In the genomic region with DNA sequence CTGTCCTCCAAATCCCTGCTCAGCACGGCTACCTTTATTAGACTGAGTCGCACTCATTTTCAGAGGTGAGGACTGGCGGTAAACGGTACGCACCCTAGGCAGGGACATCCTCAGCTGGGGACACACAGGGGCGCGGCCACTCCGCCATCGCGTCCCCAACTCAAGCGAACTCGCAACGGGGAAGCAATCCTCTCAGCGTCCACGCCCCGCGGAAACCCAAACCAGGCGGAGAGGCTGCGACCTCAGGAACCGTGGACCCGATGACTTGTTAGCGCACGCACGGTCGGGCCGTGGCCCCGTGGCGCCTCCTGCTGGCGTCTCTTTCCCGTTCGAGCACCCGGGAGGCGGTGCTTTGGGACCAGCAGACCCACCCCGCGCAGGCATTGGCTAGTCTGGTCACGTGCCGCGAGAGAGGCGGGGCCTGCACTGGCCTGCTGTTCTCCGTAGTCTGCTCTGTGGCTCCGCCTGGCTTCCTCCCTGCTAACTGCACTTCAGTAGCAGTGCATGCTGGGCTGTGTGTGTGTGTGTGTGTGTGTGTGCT, we compare ENCODE assay signal across 8 mouse cellular contexts. TPM values are rescaled to one million over a fixed set of nuclear protein-coding genes. Genes with fewer than 3 reads are reported as not detected.
DNase-seq lines count a peak whose midpoint lies in the region; ATAC-seq and TF ChIP-seq lines count a peak whose summit lies in the region.

No protein-coding gene starts in this region.

- H3K4me3 ChIP-seq in bone marrow, adult 2 months (replicated peaks; ENCODE audit: control insufficient read depth, low read depth, low read length): peak overlapping the region; percentile 76
- H3K4me3 ChIP-seq in embryonic facial prominence, embryonic 15.5 days (replicated peaks): peak overlapping the region; percentile 73
- H3K4me3 ChIP-seq in heart, embryonic 10.5 days: peak overlapping the region; percentile 71
- H3K4me3 ChIP-seq in kidney, embryonic 15.5 days (replicated peaks): peak overlapping the region; percentile 75

- peak overlapping the region; percentile 71 for H3K9ac ChIP-seq in embryonic facial prominence, embryonic 15.5 days
- peak overlapping the region; percentile 72 for H3K9ac ChIP-seq in kidney, embryonic 15.5 days

- TF ChIP-seq CTCF in bone marrow, adult 2 months (IDR thresholded peaks at IDR 0.05; ENCODE audit: control insufficient read depth, insufficient read depth, low read length): peak; percentile 82

- 1% methylated on average over 41 of the region's 41 CpGs for WGBS in bone marrow, adult 2 months
- under 1% methylated on average over 41 of the region's 41 CpGs for WGBS in embryonic facial prominence, embryonic 15.5 days
- under 1% methylated on average over 41 of the region's 41 CpGs for WGBS in heart, embryonic 10.5 days
- WGBS in kidney, embryonic 15.5 days: under 1% methylated on average over 41 of the region's 41 CpGs

- DNase-seq in 3T3-L1 (ENCODE audit: low read depth, low spot score) (peak; percentile 73), liver (peak; percentile 98)
- peak; percentile 99 for DNase-seq in heart, embryonic 10.5 days (ENCODE audit: low spot score)
- peak; percentile 99 for DNase-seq in spleen, postnatal 4 days (ENCODE audit: low spot score in 2 of 2)

- H3K9me3 ChIP-seq in embryonic facial prominence, embryonic 15.5 days (replicated peaks): no peaks in the 10 kb centered on the region
- no peaks in the 10 kb centered on the region for H3K9me3 ChIP-seq in heart, embryonic 10.5 days
- no peaks in the 10 kb centered on the region for H3K9me3 ChIP-seq in kidney, embryonic 15.5 days (replicated peaks)

- no peaks in the 10 kb centered on the region for H3K36me3 ChIP-seq in embryonic facial prominence, embryonic 15.5 days
- no peaks in the 10 kb centered on the region for H3K36me3 ChIP-seq in heart, embryonic 10.5 days
- H3K36me3 ChIP-seq in kidney, embryonic 15.5 days: no peaks in the 10 kb centered on the region

- peak; percentile 60; the same call in 1 of the 2 replicates for TF ChIP-seq POLR2A in bone marrow, adult 2 months (IDR thresholded peaks at IDR 0.05; ENCODE audit: borderline replicate concordance, control insufficient read depth, low read depth, low read length)

- H3K4me1 ChIP-seq in bone marrow, adult 2 months (ENCODE audit: control insufficient read depth, insufficient read depth, low read length): peaks cover 5% of the 10 kb centered on the region
- H3K4me1 ChIP-seq in embryonic facial prominence, embryonic 15.5 days: peaks cover 5% of the 10 kb centered on the region; the same call in 1 of the 2 replicates
- peaks cover 22% of the 10 kb centered on the region for H3K4me1 ChIP-seq in heart, embryonic 10.5 days
- H3K4me1 ChIP-seq in kidney, embryonic 15.5 days: peaks cover 4% of the 10 kb centered on the region

- peak; percentile 98 for ATAC-seq in embryonic facial prominence, embryonic 15.5 days (ENCODE audit: insufficient number of reproducible peaks, low FRiP score, low TSS enrichment, low read depth)
- ATAC-seq in kidney, embryonic 15.5 days (replicated peaks; ENCODE audit: low FRiP score): peak; percentile 98
- ATAC-seq in monocyte, adult 5-6 weeks (replicated peaks; ENCODE audit: insufficient number of reproducible peaks, low FRiP score, low TSS enrichment, poor library complexity, severe bottlenecking): peak; percentile 84

- peak overlapping the region; percentile 3; the same call in 1 of the 2 replicates for H3K27ac ChIP-seq in bone marrow, adult 2 months (ENCODE audit: control insufficient read depth, insufficient read depth, low read depth, low read length, poor library complexity)
- H3K27ac ChIP-seq in embryonic facial prominence, embryonic 15.5 days (replicated peaks): peak overlapping the region; percentile 39; the same call in 1 of the 2 replicates
- H3K27ac ChIP-seq in heart, embryonic 10.5 days: peak overlapping the region; percentile 89
- peak overlapping the region; percentile 48; the same call in 1 of the 2 replicates for H3K27ac ChIP-seq in kidney, embryonic 15.5 days

- H3K27me3 ChIP-seq in embryonic facial prominence, embryonic 15.5 days: no peaks in the 10 kb centered on the region
- no peaks in the 10 kb centered on the region for H3K27me3 ChIP-seq in heart, embryonic 10.5 days (ENCODE audit: insufficient read depth, poor library complexity, severe bottlenecking)
- no peaks in the 10 kb centered on the region for H3K27me3 ChIP-seq in kidney, embryonic 15.5 days

- peak overlapping the region; percentile 80 for H3K4me2 ChIP-seq in embryonic facial prominence, embryonic 15.5 days (replicated peaks)
- H3K4me2 ChIP-seq in kidney, embryonic 15.5 days: peak overlapping the region; percentile 90

RNA-seq across cellular contexts. Expression of gene Yy1, which starts 35.0 kb away (rescaled TPM):
- polyA plus RNA-seq in bone marrow, adult 2 months (2011; ENCODE audit: insufficient read depth, insufficient read length, low replicate concordance, missing spikeins): 16.3 and 35.4 TPM in 2 replicates
- 16.0 and 16.5 TPM in 2 replicates for polyA plus RNA-seq in embryonic facial prominence, embryonic 15.5 days (2015; fragmentation: Nextera tagmentation; extraction: Ambion mirVana)
- 11.8 and 17.5 TPM in 2 replicates for polyA plus RNA-seq in heart, embryonic 10.5 days (2016; fragmentation: Nextera tagmentation; extraction: Ambion mirVana)
- 19.1 and 20.4 TPM in 2 replicates for polyA plus RNA-seq in kidney, embryonic 15.5 days (2015; fragmentation: Nextera tagmentation; extraction: Ambion mirVana)
- total RNA-seq in monocyte, adult 5-6 weeks (2017): 51.4 to 60.9 TPM (median 60.3 TPM) in 3 replicates

RNA-seq across cellular contexts. Expression of gene Degs2, which starts 55.7 kb away (rescaled TPM):
- polyA plus RNA-seq in bone marrow, adult 2 months (2011; ENCODE audit: insufficient read depth, insufficient read length, low replicate concordance, missing spikeins): not detected in 2 replicates
- 1.2 and 1.9 TPM in 2 replicates for polyA plus RNA-seq in embryonic facial prominence, embryonic 15.5 days (2015; fragmentation: Nextera tagmentation; extraction: Ambion mirVana)
- polyA plus RNA-seq in heart, embryonic 10.5 days (2016; fragmentation: Nextera tagmentation; extraction: Ambion mirVana): 0.39 and 0.94 TPM in 2 replicates
- 7.0 and 8.8 TPM in 2 replicates for polyA plus RNA-seq in kidney, embryonic 15.5 days (2015; fragmentation: Nextera tagmentation; extraction: Ambion mirVana)
- 0.21 to 0.29 TPM in 2 of 3 replicates, not detected in the other for total RNA-seq in monocyte, adult 5-6 weeks (2017)

Comparison
In these comparisons a context has a peak if more than half of its experiments do, and no peak if none do; other contexts are left out.
1. Peak in every context shown above with its lines: DNase-seq, ATAC-seq, H3K4me3 ChIP-seq and H3K27ac ChIP-seq.
2. H3K27ac ChIP-seq: peak in every context shown above with its lines; median percentile 89 in heart, embryonic 10.5 days; 48 in kidney, embryonic 15.5 days; 39 in embryonic facial prominence, embryonic 15.5 days; 3 in bone marrow, adult 2 months.